Mouse (Mus musculus) adrenal gland, postnatal 25 days (tissue): Measurements from ENCODE around the gene Znhit6. TPM values are rescaled to one million over a fixed set of nuclear protein-coding genes. Genes with fewer than 3 reads are reported as not detected.

Source experiments
- DNase-seq: peaks from one replicate; pipeline ENCODE4 v3.0.0; 2021; ENCODE audit warnings: mixed read lengths
- total RNA-seq: library from RNA; stranded (reverse); gene quantifications from 2 replicates; pipeline ENCODE4 v1.2.3, GENCODE M21; 2021

Gene Znhit6
- total RNA-seq, 1 experiment from 2014 or later, result 18.7 TPM

DNA sequence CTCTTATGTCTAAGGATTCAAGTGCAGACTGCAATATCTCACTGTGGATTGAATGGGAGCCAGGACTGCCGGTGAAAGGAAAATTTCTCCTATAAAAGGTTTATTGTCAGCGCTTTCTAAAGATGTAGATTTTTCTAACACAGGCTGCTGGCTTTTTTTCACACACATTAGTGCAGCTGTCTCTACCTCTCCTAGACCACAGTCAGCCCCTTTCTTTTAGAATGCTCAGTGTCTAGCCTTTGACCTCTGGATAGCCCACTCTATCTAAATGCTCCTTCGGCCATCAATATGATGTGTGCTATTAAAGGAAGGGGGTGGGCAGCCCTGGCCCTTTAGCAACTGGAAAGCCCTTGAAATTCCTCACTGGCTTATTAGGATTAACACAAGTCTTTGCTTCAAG is 70.0 kb downstream of the Znhit6 start:
- no peak for DNase-seq

DNA sequence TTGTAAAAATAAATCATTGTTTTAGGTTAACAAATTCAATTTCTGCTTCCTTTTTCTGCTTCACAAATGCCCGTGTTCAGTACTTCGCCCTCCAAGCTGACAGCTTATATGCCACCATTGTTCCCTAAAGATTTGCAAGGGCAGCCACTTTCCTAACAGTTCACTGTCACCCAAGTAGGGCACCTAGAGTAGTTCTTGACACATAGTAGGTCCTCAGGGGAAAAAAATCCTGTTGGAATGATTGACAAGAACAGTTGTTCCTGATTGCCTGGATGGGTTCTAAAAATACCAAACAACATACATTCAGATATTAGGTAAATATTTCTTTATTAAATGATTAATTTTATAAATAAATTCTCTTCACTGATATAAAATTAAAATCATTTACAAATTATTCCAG is 70.7 kb downstream of the Znhit6 start:
- no peak for DNase-seq

DNA sequence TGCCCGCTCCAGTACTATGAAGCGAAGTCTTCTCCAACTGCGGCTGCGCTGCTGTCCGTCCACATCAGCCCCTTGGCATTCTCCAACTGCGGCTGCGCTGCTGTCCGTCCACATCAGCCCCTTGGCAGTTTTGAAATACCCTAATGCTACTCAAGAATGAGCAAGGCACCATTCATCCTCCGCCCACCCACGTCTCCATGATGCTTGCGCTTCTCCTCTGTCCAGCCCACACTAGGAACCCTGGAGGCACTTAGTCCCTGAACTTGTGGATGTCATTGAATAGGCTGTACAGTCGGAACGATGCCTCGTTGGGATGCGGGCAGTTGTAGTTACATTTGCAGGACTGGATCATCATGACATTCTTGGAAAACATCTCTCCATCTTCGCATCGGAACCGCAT is 71.4 kb downstream of the Znhit6 start:
- no peak for DNase-seq

DNA sequence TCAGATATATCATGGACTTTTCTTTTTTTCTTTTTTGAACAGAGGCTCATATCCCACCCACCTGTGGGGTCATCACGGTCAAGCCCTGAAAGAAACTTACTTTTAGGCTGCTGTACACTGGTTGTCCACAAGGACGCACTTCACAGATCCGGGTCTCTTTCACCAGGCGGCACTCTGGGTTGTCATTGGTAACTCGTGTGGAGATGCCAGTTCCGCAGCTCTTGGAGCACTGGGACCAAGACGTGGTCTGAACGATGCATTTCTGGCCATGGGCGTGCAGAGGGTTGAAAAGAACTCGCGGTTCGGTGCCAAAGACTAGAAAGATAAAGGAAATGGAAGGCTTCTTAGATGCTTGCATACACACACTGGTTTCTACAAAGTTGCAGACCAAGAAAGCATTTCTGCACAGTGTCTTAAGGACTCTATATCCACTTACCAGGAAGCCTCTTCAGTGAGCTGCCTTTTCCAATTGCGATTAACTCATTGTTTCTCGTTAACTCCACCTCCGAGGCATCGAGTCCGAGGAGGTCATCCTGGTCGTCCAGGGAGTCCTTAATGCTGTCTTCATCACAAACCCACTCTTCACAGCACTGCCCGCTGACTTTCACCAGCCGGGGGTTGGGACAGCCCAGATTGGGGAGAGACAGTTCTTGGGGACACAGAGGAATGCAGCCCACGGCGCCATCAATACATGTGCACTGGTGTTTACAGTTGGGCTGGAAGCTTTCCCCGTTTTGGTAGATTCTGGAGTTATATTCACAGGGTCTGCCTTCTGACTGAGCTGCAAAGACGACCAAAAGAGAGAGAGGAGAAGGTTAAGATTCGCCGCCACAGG is 72.3 kb downstream of the Znhit6 start:
- no peak for DNase-seq

DNA sequence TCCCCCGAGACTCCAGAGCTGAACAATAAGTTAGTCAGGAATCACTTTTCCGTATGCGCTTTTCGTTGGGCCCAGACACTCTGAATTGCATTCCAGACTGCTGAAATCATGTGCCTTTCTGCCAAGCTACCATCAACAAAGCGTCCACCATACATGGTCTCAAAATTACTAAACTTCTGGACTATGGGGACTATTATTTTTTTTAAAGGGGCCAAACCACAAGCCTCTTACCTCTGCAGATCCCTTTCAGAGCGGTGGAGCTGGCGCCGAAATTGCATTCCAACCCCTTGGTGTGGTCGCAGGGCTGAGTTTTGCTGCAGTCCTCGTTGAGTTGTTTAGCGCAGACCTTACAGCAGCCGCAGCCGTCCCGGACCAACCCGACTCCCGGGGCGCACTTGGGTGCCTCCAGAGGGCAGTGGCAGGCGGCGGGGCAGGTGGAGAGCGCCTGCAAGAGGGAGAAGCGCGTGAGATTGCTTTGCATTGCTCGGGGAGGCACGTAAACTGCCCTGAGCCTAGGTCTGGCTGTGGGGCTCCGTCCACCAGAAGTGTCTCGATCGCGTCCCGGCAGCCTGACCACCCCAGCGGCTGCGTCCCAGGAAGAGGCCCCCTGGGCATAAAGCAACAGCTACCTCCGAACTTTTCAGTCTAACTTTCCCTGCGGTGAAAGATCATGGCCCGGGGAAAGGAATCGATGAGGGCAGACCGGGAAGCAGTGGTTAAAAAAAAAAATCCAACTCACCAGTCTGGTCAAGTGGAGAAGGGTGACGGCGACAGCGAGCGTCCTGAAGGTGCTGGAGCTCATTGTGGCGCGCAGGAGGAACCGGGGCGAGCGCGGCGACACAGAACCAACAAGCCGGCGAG is 73.2 kb downstream of the Znhit6 start:
- DNase-seq, result peak; percentile 75

DNA sequence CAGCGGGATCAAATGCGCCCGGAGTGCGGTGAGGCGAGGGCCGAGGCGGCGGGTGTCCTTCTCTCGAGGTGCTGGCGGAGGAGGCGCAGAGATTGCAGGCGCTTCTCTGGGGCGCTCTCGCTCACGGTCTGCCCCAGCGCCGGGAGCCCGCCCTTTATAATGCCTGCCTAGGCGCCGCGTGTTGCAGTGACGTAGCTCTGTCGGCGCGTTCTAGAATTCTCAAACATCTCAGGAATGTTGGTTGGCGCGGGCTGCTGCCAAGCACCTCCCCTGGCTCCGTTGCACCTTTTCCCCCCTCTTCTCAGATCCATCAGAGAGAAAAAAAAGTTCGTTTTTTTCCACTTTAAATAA is 73.8 kb downstream of the Znhit6 start, which contains the start of gene Ccn1:
TSS of gene Ccn1 (minus strand) at position 130 of the 351 bp plus-strand sequence.
- DNase-seq, result peak; percentile 74

DNA sequence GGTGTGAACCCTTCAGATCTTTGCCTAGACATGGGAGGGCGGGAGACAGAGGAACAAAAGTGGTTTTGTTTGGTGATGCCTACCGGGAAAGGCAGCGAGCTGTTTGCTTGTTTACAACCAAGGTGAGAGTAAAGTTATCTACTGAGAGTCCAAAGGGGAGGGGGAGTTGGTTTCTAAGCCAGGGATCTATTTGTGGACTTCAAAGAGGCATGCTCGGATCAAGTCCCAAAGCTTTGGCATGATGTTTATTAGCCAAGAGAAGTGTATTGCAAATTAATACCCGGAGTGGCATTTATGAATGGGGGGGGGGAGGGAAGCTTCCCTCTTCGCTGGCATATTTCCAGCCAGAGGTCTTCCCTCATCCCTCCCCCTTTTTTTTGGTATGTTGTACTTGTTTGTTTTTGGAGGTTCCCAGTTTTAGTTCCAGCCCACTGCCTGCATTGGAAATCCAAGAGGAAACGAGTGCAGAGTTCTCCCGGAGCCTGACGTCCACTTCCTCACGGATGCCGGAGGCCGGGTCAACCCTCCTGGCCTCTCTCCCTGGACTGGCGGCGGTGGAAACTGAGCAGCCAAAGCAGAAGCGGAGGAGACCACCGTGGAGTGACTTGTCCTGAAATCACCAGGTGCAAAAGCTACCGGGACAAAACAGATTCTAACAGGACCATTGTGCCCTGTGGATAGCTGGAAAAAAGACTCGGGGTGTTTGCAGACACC is 74.5 kb downstream of the Znhit6 start:
- DNase-seq, result peak; percentile 43

DNA sequence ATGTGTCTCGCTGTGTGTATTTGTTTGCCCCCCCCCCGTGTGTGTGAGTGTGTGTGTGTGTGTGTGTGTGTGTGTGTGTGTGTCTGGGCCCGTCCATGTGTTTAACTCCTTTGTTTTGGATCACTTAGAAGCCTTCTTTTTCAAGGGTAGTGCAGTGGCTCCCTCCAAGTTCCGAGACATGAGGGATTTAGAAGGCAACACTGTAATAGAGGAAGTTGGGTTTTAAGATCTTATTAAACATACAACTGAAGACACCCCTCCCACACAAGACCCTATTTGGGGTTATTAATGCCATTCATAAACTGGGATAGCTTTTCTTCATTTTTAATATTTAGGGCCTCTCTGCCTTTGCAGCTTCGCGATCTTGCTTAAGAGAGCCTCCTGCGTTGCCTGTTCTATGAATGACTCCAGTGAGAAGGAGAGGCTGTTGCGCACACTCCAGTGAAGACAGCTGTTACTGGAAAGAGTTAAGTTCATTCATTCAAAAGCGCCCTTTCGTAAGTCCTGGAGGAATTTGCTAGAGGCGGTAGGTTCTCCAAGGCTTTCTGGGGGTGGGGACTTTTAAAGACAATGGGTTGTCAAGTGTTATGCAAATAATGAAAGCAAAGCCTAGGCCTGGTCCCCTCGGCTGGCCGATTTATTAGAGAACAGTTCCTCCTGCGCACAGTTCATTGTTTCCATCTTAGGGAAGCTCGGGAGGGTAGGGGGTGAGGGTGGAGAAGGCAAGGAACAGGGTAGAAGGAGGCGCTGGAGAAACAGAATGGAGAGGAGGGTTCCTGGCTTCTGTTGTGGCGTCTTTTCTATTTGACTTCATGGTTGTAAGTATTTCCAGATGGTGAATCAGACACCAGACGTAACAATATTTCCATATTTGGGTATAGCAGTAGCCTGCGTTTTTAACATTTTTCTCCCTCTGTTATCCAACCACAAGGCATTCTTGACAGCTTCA is 75.3 kb downstream of the Znhit6 start:
- DNase-seq, result no peak

DNA sequence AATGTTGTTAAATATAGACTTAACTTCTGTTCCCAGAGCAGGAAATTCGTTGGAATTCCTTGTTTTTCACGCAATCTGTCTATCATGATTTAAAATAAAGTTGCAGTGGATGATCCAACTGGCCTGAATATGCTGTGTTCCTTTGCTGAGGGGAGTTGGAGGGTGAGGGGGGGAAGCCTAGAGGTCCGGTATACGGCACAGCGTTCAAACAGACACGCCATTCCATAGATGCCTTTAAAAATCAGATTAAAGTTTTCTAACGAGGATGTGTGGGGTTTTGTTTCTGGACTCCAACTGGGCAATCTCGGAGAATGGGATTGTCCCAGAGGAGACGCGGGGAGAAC is 75.9 kb downstream of the Znhit6 start:
- DNase-seq, result no peak

DNA sequence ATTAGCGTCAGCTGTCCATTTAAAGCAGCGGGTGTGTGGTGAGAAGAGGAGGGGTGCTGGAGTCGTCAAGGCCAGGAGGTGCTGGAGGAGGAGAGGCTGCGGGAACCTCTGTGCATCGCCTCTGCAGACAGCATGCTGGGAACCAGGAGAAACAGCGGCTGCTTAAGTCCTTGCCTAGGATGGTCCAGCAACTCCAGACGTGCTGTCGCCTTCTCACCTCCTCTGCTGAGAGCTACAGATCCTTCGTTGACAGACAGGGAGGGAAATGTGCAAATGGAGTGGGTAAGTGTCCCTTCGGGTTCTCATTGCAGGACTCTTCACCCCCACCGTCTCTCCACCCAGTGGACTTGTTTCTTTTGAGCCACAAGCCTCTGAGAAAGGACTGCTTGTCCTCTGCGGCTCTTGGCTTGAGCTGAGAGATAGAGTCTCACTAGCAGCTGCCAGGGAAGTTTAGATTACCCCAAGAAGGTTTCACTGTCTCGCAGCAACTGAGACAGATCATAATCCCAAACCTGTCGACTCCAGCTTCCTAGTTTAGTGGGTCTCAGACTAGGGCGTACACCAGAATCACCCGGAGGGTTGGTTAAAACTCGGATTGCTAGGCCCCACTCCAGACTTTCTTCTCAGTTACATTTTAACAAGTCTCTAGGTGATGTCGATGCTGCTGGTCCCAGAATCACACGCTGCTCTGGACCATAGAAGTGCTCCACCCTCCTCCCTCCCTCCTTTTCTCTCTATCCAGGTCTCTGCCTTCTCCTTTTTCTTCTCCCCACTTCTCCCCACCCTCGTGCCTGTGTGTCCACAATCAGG is 76.5 kb downstream of the Znhit6 start:
- DNase-seq, result no peak

DNA sequence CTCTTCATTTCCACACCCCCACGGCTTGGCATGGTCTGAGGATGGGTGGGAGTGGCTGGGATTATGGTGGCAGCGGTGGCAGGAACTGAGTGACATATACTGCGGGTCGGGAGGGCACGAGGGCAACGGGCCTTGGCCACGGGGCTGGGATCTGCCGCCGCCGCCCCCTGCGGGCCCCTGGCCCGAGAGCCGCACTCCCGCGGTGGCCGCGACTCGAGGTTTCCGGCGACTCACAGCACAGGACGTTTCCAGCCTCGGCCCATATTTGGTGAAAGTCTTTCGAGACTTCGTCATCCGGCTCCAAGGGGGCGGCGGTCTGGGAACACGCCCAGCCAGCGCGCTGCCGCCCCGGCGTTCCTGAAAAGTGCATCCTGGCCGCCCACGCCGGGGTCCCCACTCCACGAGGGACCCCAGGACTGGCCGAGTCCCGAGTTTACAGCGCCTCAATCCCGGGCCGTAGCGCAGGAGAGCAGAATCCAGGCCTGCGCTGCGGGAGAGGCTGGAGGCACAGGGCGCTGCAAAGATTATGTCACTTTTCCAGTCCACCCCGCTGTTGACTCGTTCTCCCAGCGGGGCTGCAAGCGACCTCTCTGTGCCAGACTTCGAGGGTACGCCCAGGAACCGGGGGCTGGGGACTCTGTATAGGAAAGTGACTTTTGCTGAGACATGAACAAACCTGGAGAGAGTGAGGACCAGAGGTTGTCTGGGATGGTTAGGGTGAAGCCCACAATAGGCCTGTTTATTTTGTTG is 77.4 kb downstream of the Znhit6 start:
- DNase-seq, result peak; percentile 77

DNA sequence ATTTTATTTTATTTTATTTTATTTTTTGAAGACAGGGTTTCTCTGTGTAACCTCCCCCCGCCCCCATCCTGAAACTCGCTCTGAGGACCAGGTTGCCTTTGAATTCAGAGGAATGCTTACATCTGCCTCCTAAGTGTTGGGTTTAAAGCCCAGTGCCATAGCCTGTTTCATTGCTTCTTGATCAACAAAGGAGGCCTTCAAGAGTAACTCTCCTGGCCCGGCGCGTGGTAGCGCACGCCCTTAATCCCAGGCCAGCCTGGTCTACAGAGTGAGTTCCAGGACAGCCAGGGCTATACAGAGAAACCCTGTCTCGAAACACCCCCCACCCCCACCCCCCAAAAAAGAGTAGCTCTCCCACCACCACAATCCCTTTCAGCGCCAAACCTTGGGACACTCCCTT is 78.0 kb downstream of the Znhit6 start:
- DNase-seq, result no peak

Other genes starting within 250 kb of the Znhit6 start
- 5.5 and 10.6 TPM in 2 replicates for gene Ccn1, start 73.8 kb downstream of the Znhit6 start, total RNA-seq
- 1.5 and 1.6 TPM in 2 replicates for gene Ddah1, start 182.5 kb downstream of the Znhit6 start, total RNA-seq